Mouse (Mus musculus) olfactory bulb, adult 2 months (tissue): ENCODE measurements around the gene Wdr81.

Experiments used
- CTCF ChIP-seq: fragments of 200-500 bp; IDR thresholded peaks from 2 replicates; pipeline ENCODE4 v1.5.1; 2012; ENCODE audit warnings: low read depth, mild to moderate bottlenecking, low read length, moderate library complexity; ENCODE audit not compliant: insufficient read depth
- POLR2A ChIP-seq: fragments of 200-500 bp; IDR thresholded peaks from 2 replicates; pipeline ENCODE4 v1.6.1; 2012; ENCODE audit warnings: mild to moderate bottlenecking, low read depth, low read length, moderate library complexity; ENCODE audit not compliant: insufficient read depth

DNA sequence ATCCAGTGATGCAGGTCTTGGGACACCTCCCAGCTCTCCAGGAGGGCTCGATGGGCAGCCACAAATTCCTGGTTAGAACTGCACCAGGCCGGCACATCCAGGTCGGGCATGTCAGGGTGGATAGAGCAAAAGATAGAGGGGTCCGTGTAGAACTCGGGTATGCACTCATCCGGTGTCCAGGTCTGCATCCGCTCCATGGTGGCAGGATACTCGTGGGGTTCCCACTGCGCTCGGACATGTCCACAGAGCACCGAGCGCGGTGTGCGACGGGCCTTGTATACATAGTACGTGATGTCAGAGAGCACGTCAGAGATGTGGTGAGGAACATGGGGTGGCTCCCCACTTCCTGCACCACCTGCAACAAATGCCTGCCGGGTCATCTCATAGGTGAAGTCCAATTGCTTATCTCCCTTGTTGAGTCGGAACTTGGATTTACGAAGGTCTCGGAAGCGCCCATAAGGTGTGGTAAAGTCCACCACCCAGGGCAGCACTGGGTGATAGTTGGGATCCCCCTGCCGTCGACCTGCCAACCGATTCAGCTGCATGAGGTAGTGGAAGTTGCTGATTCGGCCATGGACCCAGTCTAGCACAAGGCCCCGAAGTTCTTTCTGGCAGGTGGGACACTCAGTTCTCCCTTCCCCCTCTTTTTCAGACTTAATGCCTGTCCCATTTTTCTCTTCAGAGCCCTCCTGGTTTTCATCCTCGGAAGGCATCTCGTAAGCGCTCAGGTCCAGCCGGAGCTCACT is 1.5 kb downstream of the Wdr81 start:
- TF ChIP-seq CTCF = no peak
- no peak for TF ChIP-seq POLR2A
